Mouse (Mus musculus) bone marrow, adult 2 months (tissue): ENCODE data around the gene Nucb1.

ENCODE experiments used
- CTCF ChIP-seq: fragments of 200-500 bp; IDR thresholded peaks from 2 replicates; pipeline ENCODE4 v1.5.1; 2011; ENCODE audit warnings: low read length, control low read depth; ENCODE audit not compliant: control insufficient read depth, insufficient read depth
- POLR2A ChIP-seq: fragments of 200-500 bp; IDR thresholded peaks from 2 replicates; pipeline ENCODE4 v1.6.1; 2011; ENCODE audit warnings: low read depth, mild to moderate bottlenecking, control low read depth, low read length, borderline replicate concordance; ENCODE audit not compliant: control insufficient read depth

DNA sequence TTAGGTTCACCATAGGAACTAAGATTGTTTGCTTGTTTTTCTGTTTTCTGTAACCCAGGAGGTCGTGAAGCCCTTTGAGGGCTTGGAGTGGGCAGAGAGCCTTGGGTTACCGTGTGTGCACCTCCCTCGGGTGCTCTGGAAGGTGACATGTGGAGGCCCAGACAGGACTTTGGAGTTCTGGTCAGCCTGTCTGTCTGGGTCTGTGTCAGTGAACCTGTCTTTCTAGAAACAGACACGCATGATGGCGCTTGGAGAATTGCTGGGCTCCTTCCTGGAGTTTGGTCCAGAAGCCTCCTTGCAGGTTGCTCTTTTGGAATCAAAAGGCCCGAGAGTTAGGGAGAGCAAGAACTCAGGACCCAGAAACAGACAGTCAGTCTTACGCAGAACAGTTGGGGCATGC, 49.8 kb downstream of the Nucb1 start:
- TF ChIP-seq CTCF, result no peak
- TF ChIP-seq POLR2A, result no peak
